Mouse (Mus musculus): Measurements from ENCODE around the gene Ndrg4. TPM values are rescaled to one million over a fixed set of nuclear protein-coding genes. Genes with fewer than 3 reads are reported as not detected.

Ndrg4 gene
- 57.4 TPM in 2 replicates for polyA plus RNA-seq (2012; rRNA removed)

GRCm38 (mm10) chr8:95676631-95677030 lies at the start of gene Ndrg4:
Gene Ndrg4 (plus strand): TSS chr8:95676980.

GRCm38 (mm10) chr8:95633262-95634062 lies 43.3 kb upstream of the Ndrg4 start, which contains the start of gene Gins3:
Gene Gins3 (plus strand): TSS chr8:95633453.

GRCm38 (mm10) chr8:95715676-95716531 lies 39.1 kb downstream of the Ndrg4 start, which contains the start of gene Setd6:
Gene Setd6 (plus strand): TSS chr8:95715881.

Other genes starting within 250 kb of the Ndrg4 start
- gene Cfap20, start 242.1 kb upstream of the Ndrg4 start, polyA plus RNA-seq (2012; rRNA removed), result 83.7 and 123 TPM in 2 replicates
- gene Csnk2a2, start 186.9 kb upstream of the Ndrg4 start, polyA plus RNA-seq (2012; rRNA removed), result 36.9 and 65.6 TPM in 2 replicates
- 0.30 and 0.34 TPM in 2 replicates for gene Ccdc113, start 142.9 kb upstream of the Ndrg4 start, polyA plus RNA-seq (2012; rRNA removed)
- gene Prss54, start 100.6 kb upstream of the Ndrg4 start, polyA plus RNA-seq (2012; rRNA removed), result not detected in 2 replicates
- gene Gins3, start 43.5 kb upstream of the Ndrg4 start, polyA plus RNA-seq (2012; rRNA removed), result 16.3 and 17.5 TPM in 2 replicates
- gene Setd6, start 38.9 kb downstream of the Ndrg4 start, polyA plus RNA-seq (2012; rRNA removed), result 28.8 and 48.6 TPM in 2 replicates
- gene Cnot1, start 130.5 kb downstream of the Ndrg4 start, polyA plus RNA-seq (2012; rRNA removed), result 100 and 133 TPM in 2 replicates
- gene Sap18b, start 148.4 kb downstream of the Ndrg4 start, polyA plus RNA-seq (2012; rRNA removed), result 128 and 134 TPM in 2 replicates
- 13.0 and 17.5 TPM in 2 replicates for gene Slc38a7, start 176.6 kb downstream of the Ndrg4 start, polyA plus RNA-seq (2012; rRNA removed)
- gene Got2, start 211.6 kb downstream of the Ndrg4 start, polyA plus RNA-seq (2012; rRNA removed), result 119 and 138 TPM in 2 replicates

All from central nervous system, embryonic 11.5 days (tissue).